Mouse (Mus musculus) megakaryocyte-erythroid progenitor cell, adult 5-6 weeks (primary cell): ENCODE results near the gene Parn. TPM values are rescaled to one million over a fixed set of nuclear protein-coding genes. Genes with fewer than 3 reads are reported as not detected.
"Not testable (repeated sequence)": the region's sequence is repeated elsewhere in the genome, so short reads cannot be mapped to it uniquely, and the experiment has no call there.

ENCODE experiments used
- ATAC-seq: replicated peaks from 2 replicates; pipeline ENCODE4 v1.8.0; 2016; ENCODE audit warnings: mild to moderate bottlenecking, inconsistent platforms; ENCODE audit not compliant: severe bottlenecking, poor library complexity, low FRiP score, low TSS enrichment
- total RNA-seq, 2 experiments: library from RNA; stranded (forward) in 1 of 2; stranded (reverse) in 1 of 2; fragments of 200-1000, 215-1000 nt in 1 of 2; fragments of >200 nt in 1 of 2; fragmentation: Nextera tagmentation in 1 of 2; gene quantifications; 2 replicates each; pipeline ENCODE4 v1.2.3; 2014 to 2017

Gene Parn
- total RNA-seq, 2 experiments from 2014 or later, result 29.3 to 83.2 TPM

DNA sequence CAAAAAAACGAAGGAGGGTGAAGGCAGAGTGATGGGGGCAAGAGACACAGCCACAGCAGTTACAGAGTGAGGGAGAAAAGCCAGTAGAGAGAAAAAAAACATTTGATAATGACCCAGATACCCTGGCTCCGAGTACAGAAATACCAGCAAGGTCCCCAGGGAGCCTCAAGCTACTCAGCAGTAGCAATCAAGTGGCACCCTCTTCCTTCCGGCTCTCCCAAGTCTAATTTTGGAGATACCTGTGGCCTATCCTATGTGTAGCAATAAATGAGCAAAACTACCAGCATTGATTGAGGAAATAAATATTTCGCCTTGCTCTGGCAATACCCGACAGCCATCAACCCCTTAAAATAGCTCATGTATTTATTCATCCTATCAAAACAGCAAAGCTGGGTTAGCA lies 28.5 kb downstream of the Parn start:
- ATAC-seq, result no peak

DNA sequence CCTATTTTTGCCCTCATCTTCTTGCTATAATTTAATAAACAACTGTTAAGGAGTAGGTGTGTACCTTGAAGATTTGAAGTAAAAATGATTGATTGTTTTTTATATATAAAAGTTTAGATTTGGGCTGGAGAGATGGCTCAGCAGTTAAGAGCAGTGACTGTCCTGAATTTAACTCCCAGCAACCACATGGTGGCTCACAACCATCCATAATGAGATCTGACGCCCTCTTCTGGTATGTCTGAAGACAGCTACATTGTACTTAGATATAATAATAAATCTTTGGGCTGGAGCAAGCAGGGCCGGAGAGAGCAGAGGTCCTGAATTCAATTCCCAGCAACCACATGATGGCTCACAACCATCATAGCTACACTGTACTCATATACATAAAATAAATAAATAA lies 29.8 kb downstream of the Parn start:
- ATAC-seq, result not testable (repeated sequence)

DNA sequence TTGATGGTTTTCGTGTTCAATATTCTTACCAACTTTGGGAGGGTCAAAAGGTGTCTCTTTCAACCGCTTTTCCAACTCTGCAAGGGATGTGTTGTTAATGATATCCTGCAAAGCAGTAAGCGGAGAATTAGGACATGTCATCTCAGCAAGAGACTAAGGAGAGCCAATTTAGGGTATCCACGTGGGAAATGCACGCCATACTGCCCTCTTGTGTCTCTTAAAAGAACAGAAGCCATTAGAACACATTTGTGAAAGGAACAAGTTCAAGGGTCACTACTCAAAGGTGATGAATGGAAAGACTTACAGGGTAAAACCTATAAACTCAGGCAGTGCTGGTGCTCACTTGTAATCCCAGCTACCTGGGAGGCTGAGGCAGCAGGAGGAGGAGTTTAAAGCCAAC lies 39.6 kb downstream of the Parn start:
- 0 out of 2 replicates have a peak, but pooled peaks have one; percentile 57 for ATAC-seq

DNA sequence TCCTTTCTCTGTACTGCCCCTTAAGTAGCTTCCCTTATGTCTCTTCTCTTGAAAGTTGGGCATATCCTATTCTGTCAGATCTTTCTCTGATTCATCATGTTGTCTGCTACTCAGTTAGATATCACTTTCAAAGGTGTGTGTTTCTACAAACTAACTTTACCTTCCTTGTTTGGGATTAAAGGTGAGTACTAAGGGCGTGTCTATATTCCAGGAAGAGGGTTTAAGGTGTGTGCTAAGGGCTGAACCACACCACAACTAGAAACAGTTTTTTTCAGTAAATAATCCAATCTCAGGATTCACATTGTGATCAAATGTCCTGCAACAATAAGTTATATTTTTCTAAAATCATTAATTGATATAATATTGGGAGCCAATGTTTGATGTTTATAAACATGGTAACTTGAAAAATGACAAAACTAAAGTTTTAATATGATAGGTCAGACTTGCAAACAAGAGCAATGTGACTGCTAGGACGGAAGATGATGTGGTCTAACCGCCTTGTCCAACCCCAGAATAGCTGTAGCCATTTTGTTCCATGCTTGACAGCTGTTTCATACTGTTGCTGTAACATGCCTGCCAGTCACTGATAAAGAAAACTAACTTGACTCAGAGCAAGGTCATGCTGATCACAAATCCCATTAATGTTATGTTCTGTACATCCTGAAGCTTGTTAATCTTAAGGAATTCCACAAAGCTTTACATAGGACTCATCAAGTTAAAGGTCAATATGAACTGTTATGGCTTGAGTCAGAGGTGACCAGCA lies 46.0 kb downstream of the Parn start:
- ATAC-seq, result 0 out of 2 replicates have a peak, but pooled peaks have one; percentile 40

DNA sequence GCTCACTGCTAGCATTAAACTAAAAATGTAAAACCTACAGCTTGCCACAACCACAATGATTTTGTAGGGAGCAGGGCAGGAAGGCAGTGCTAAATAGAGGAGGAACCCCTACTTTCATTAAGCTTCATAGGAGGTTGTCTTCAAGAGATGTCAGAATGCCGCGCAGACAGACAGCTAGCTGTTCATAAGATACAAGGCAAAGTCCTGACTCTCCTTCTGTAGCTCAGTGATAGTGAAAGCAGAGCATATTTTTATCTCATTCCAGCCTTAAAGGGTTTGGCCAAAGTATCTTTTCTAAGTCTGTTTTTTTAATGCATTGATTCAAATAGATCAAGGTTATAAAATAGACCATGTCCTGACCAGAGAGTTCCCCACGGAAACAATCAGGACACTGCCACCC lies 47.8 kb downstream of the Parn start:
- ATAC-seq, result peak; percentile 70

DNA sequence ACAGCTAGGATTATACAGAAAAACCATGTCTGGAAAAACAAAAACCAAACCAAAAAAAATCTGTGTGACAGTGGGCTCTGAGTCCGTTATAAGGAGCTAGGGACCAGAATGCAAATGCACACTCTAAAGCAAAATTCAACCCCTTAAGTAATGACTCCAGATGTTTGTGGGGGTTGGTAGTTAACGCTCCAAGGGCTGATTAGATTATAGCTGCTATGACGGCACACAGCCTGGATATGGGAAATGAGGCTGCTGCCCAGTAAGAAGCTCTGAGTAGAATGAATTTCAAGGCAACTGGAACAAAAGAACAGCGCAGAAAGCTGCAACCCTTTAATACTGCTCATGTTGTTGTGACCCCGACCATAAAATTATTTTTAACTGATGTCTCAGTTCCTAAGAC lies 52.7 kb downstream of the Parn start:
- no peak for ATAC-seq

DNA sequence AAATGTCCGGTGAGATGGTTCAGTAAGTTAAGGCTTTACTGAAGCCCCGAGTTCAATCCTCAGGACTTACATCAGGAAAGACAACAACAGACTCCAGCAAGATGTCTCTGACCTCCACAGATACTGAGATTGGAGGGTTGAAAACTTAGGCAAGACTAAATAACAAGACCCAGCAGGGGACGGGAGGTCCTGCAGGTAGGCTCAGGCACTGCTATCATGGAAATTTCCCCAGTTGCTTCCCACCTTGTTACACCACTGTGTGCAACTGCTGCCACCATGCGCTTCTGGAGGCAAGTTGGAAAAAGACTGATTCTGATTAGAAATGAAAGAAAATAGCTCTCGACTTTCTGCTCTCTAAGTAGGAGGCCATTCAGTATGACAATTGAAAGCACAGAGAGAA lies 55.4 kb downstream of the Parn start:
- ATAC-seq, result no peak

DNA sequence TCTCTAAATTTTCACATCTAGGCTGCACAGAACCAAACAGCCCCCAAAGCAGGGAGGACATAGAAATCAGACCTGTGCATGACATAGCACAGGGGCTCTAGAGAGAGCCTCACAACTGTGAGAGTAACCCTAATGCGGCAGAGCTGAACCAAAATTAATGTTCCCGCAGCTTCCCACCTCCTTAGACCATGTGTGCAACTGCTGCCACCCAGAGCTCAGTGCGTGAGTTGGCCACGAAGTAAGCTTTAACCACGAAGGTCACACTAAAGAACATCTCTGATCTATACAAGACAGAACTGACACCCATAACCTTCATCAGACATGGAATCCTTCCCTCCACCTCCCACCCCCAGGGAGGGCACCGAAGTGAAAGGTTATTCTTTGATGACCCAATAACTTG lies 55.9 kb downstream of the Parn start:
- no peak for ATAC-seq

DNA sequence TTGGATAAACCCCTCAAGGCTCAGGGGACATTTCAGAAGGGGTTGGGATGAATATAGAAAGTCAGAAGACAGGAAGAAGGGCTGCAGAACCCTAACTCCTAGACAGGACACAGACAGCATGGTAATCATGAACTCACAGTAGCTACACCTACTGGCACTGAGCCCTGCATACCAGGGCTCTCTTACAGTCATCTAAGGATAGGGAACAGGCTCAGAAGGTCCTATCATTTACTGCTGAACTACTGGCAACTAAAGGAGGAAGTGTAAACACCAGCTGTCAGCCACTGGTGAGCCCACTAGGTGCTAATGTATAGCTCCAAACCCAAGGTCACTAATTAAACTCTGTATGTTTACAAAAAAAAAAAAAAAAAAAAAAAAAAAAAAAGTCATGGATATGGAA lies 56.6 kb downstream of the Parn start:
- ATAC-seq, result peak; percentile 94

DNA sequence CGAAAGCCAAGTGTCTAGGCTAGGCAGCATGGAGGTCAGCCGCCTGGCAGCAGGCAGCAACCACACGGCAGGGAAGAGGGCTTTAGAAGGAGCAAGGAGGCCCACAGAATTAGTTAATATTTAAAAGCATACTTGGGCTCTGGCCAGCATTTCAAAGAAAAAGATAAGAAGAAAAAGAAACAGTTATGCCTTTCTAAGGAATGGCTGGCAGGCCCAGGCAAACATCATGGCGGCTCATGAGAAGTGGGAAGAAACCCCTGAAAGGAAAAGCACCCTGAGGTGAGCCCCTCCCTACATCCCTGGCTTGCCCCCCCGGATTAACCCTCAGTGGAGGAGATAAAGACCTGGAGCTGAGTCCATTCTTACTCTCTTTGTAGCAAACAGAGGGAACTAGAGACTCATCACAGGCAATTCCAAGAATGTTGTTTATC lies 57.0 kb downstream of the Parn start:
- ATAC-seq, result 0 out of 2 replicates have a peak, but pooled peaks have one; percentile 19

DNA sequence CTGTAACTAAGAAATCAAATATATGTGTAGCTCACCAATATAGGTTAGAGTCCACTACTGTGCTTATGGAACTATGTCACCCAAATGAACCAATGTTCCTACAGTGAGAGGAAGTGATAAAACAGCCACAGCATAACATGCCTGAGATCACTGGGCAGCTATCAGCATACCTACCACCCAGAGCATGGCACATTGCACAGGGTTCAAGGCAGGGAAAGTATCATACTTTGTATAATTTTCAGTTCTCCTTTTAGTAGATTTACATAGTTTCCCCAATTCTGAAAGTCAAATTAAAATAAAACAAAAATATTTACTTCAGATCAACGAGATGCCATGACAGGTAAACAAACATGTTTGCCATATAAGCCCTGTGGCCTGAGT lies 59.3 kb downstream of the Parn start:
- no peak for ATAC-seq

DNA sequence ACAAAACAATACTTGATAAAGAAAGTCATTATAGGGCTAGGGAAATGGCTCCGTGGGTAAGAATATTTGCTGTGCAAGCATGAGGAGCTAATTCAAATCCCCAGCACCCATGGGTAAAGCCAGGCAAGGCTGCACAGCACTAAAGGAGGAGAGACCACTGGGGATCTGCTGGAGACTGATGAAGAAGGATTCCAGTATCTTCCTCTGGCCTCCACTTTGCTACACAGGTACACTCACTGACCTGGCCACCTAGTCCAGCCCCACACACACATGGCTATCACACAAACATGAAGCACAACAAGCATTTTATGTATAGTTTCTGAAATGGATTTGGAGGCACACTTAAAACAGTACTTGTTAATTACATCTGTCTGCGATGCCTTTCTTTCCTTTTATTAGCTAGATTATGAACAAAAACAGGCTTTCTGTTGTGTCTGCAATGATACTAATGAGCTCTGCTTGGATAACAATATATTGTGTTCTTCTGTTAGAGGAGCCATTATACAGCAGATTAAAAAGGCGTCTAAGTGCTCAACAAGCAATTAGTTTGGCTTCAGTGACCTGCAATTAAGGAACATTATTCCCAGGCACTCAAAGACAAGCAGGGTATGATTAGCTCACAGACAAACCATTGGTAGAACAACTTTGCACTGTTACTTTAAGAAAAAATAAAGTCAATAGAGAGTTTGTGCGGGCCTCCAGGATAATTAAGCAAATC lies 59.8 kb downstream of the Parn start:
- ATAC-seq, result no peak

DNA sequence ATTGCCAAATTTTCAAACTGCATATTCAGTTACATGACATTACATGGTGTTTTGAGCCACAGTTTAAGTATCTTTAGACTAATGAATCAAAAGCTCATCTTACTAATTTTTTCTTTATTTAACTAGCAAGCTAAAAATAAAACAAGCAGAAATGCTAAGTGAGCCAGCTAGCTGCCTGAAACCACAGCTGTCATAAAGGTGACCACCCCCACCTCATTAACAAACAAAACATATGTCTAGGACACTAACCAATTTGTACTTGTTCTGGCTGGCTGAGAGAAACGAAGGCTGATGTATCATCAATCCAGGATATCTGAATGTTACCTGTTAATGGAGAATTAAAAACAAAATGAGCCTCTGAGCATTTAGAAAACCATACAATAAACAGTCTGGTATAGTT lies 65.2 kb downstream of the Parn start:
- no peak for ATAC-seq

DNA sequence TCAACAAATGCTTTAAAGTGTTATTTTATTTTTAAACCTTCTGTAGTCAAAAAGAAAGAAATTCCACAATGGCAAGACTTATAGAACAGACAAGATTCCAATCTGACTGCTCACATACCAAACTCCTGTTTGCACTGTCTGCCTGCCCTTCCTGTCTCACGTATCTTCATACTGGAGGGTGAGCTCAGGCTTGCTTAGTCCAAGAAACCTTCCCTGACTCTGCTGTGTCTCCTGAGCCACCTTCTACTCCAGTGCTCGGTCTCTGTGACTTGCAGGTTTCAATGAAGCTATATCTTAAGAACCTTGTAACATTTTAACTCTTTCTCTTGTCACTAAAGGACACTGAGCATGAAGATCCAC lies 78.9 kb downstream of the Parn start:
- ATAC-seq, result no peak

DNA sequence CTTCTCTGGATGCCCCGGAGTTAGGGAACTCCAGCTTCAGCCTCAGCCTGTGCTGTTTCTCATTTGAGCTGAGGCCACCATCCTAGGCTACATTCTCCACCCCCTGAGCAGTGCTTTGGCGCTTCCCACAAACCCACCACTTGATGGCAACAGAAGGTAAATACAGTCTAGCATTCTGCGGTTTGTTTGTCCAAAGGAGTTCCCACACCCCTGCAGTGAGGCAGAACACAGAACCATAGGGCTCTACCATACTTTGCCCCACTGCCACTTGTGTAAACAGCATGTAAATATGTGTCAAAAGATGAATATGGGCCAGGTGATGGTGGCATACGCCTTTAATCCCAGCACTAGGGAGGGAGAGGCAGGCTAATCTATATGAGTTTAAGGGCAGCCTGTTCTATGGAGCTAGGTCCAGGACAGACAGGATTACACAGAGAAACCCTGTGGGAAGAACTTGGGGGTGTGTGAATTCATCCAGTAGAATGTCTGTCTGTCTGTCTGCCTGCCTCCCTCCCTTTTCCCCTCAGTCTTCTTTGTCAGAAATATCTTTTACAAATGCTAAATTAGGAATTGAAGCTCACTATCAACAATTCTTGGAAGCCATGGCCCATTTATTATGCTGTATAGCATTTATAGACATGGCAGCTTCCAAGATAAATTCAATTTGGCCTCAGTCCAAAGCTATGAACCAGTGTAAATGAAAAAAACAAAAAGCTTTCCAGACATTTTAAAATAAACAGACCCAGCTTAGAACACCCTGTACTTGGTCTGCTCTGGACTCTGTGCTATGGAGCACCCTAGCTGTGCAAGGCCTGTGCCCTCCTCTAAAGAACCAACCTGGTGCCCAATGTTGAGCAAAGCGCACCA lies 79.6 kb downstream of the Parn start:
- no peak for ATAC-seq

DNA sequence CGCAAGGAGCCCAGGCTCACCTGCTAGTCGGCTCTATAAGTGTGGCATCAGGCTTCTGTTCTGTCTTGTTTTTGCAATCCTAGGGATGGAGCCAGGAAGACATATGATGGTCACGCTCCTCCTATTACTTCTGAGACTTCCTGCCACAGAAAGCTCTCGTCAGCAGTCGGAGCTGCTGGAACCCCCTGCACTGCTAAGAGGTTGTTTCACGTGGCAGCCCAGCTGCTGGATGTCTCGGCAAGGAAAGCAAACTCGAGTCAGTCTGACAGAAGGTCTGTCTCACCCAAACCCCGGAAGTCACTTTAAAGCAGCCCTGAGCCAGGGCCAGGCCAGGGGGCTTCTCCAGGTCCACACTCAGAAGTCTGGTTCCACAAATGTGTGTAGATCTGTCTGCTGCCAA lies 82.7 kb downstream of the Parn start:
- ATAC-seq, result no peak

DNA sequence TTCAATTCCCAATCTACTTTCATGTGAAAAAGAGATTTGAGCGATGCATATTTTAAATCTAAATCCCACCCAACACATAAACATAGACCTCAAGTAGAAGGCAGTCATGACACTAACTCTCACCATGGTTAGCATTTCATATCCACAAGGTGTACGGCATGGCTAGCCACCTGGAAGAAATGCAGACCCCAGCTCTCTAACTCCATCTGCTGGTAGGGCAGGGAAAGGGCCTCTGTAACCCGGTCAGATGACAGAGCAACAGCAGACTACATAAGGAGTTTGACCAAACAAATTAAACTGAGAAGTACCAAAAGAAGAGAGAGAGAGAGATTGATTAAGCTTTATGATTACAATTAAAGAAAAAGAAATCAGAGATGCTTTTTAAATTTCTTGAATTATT lies 87.2 kb downstream of the Parn start:
- ATAC-seq, result no peak

DNA sequence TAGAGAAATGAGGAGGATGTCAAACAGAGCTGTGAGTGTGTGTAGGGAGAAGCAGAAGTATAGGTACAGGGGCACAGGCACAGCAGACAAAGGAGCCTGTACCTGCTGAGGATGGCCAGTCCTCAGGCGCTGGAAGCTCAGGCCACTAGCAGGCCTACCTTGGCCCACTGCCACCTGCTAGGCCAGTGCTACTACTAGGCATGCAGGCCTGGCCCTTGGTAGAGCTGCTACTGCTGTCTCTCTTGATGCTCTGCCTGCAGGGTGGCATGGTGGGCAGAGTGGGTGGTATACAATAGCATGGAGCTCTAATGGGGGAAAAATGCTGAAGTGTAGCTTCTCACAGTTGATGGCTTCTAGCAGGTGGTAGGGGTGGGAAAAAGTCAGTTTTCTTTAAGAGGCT lies 88.0 kb downstream of the Parn start:
- ATAC-seq, result no peak

DNA sequence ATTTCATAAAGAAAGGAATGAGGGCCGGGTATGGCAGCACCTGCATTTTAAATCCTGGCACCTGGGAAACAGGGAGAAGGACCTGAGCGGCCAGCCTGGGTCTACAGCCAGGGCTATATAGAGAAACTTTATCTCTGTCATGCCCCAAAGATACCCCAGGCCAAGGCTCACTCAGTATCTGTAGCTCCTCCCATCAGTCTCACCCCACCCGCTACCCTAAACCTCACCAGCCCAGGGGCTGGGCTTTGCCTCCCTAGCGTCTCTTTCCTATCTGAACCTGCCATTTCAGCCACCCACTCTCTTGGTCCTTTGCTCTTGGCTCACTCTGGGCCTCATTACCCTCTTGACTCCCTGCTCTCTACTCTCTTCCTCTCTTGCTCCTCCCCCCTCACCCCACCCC lies 92.7 kb downstream of the Parn start:
- ATAC-seq, result peak; percentile 91

DNA sequence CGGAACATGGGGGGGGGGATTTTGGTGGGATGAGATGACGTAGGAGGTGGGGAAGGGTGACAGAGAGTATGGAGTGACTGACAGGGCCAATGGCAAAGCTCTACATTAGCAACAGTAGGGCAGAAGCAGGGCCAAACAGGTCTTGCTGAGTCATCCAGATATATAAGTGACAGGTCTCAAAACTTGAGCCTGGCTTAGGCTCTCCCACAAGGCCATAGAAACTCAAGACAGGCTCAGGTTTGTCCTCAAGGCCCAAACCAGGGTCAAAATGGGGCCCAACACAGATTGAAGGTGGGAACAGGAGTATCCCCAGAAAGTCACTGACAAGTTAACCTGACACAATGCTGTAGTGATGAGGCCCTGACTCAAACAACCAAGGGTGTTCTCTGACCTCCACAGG lies 99.7 kb downstream of the Parn start:
- ATAC-seq, result no peak
